ENCODE assay signal across 8 mouse cellular contexts in genomic region chr2:61592699-61593029, GRCm38 (mm10). TPM values are rescaled to one million over a fixed set of nuclear protein-coding genes. Genes with fewer than 3 reads are reported as not detected.
DNase-seq lines count a peak whose midpoint lies in the region; ATAC-seq and TF ChIP-seq lines count a peak whose summit lies in the region.

No protein-coding gene starts in this region.

- no peak for ATAC-seq in erythroblast, adult 5-6 weeks (replicated peaks; ENCODE audit: low FRiP score, poor library complexity, severe bottlenecking)
- ATAC-seq in neural tube, embryonic 11.5 days (ENCODE audit: insufficient read depth, low FRiP score, low TSS enrichment), result no peak; the same call in 1 of the 2 replicates
- no peak for ATAC-seq in limb, embryonic 14.5 days (ENCODE audit: low FRiP score, low read depth)
- ATAC-seq in stomach, embryonic 14.5 days (ENCODE audit: insufficient number of reproducible peaks, insufficient read depth, low FRiP score, low read depth), result no peak

- no peak for TF ChIP-seq CTCF in kidney, adult 2 months (conservative IDR thresholded peaks at IDR 0.05; ENCODE audit: insufficient read depth, insufficient read length, low read depth, low read length)

- peak overlapping the region; percentile 100 for H3K4me3 ChIP-seq in erythroblast, embryonic 14.5 days (replicated peaks)
- H3K4me3 ChIP-seq in neural tube, embryonic 11.5 days (ENCODE audit: low read depth, low read length), result peak overlapping the region; percentile 65
- H3K4me3 ChIP-seq in limb, embryonic 14.5 days (replicated peaks; ENCODE audit: low read length), result peak overlapping the region; percentile 89
- H3K4me3 ChIP-seq in stomach, embryonic 14.5 days (ENCODE audit: low read depth, low read length), result peak overlapping the region; percentile 83
- no peak overlapping the region for H3K4me3 ChIP-seq in kidney, adult 2 months (ENCODE audit: insufficient read depth, low read depth, low read length)

- H3K36me3 ChIP-seq in erythroblast, embryonic 14.5 days (ENCODE audit: control insufficient read depth), result peaks cover 19% of the 10 kb centered on the region
- H3K36me3 ChIP-seq in neural tube, embryonic 11.5 days (ENCODE audit: control insufficient read depth, insufficient read depth, low read length), result no peaks in the 10 kb centered on the region
- H3K36me3 ChIP-seq in limb, embryonic 14.5 days (ENCODE audit: control insufficient read depth, insufficient read depth, low read length), result no peaks in the 10 kb centered on the region
- H3K36me3 ChIP-seq in stomach, embryonic 14.5 days (ENCODE audit: control insufficient read depth, insufficient read depth, low read length), result no peaks in the 10 kb centered on the region
- H3K36me3 ChIP-seq in kidney, adult 2 months (ENCODE audit: control insufficient read depth, insufficient read depth, low read length), result no peaks in the 10 kb centered on the region

- peaks cover 42% of the 10 kb centered on the region for H3K4me1 ChIP-seq in erythroblast, embryonic 14.5 days (ENCODE audit: control insufficient read depth)
- no peaks in the 10 kb centered on the region for H3K4me1 ChIP-seq in neural tube, embryonic 11.5 days (ENCODE audit: control insufficient read depth, insufficient read depth, low read length)
- no peaks in the 10 kb centered on the region for H3K4me1 ChIP-seq in limb, embryonic 14.5 days (ENCODE audit: control insufficient read depth, insufficient read depth, low read length)
- 0 out of 2 replicates have a peak, but pooled peaks cover 3% of the 10 kb centered on the region for H3K4me1 ChIP-seq in stomach, embryonic 14.5 days (ENCODE audit: control insufficient read depth, insufficient read depth, low read length)
- 0 out of 2 replicates have a peak, but pooled peaks cover 1% of the 10 kb centered on the region for H3K4me1 ChIP-seq in kidney, adult 2 months (ENCODE audit: control insufficient read depth, insufficient read depth, low read length)

- TF ChIP-seq POLR2A in limb, embryonic 14.5 days (IDR thresholded peaks at IDR 0.05; ENCODE audit: borderline replicate concordance, extremely low read depth, insufficient read depth, insufficient read length), result no peak
- TF ChIP-seq POLR2A in kidney, adult 2 months (IDR thresholded peaks at IDR 0.05; ENCODE audit: low read depth, low read length), result no peak

- H3K27ac ChIP-seq in neural tube, embryonic 11.5 days (ENCODE audit: low read depth, low read length), result no peak overlapping the region
- no peak overlapping the region; the same call in 1 of the 2 replicates for H3K27ac ChIP-seq in limb, embryonic 14.5 days (replicated peaks; ENCODE audit: low read depth, low read length)
- H3K27ac ChIP-seq in stomach, embryonic 14.5 days (ENCODE audit: low read length), result no peak overlapping the region
- H3K27ac ChIP-seq in kidney, adult 2 months (ENCODE audit: insufficient read depth, low read depth, low read length), result no peak overlapping the region

- H3K9ac ChIP-seq in neural tube, embryonic 11.5 days (ENCODE audit: low read length), result no peak overlapping the region; the same call in 1 of the 2 replicates
- H3K9ac ChIP-seq in limb, embryonic 14.5 days (ENCODE audit: low read depth, low read length, severe bottlenecking), result peak overlapping the region; percentile 87; the same call in 1 of the 2 replicates
- H3K9ac ChIP-seq in stomach, embryonic 14.5 days (replicated peaks; ENCODE audit: low read depth, low read length), result no peak overlapping the region

- H3K27me3 ChIP-seq in erythroblast, embryonic 14.5 days (ENCODE audit: control insufficient read depth), result no peaks in the 10 kb centered on the region
- no peaks in the 10 kb centered on the region for H3K27me3 ChIP-seq in neural tube, embryonic 11.5 days (ENCODE audit: control insufficient read depth, insufficient read depth, low read length)
- H3K27me3 ChIP-seq in limb, embryonic 14.5 days (ENCODE audit: control insufficient read depth, insufficient read depth, low read length), result no peaks in the 10 kb centered on the region
- no peaks in the 10 kb centered on the region for H3K27me3 ChIP-seq in stomach, embryonic 14.5 days (ENCODE audit: control insufficient read depth, insufficient read depth, low read length)
- H3K27me3 ChIP-seq in kidney, adult 2 months (replicated peaks; ENCODE audit: control insufficient read depth, insufficient read depth, low read length), result no peaks in the 10 kb centered on the region

- WGBS in neural tube, embryonic 11.5 days, result 18% methylated on average over 5 of the region's 5 CpGs
- 16% methylated on average over 5 of the region's 5 CpGs for WGBS in limb, embryonic 14.5 days
- 15% methylated on average over 5 of the region's 5 CpGs for WGBS in stomach, embryonic 14.5 days
- 9% methylated on average over 5 of the region's 5 CpGs for WGBS in kidney, adult 2 months

- no peaks in the 10 kb centered on the region for H3K9me3 ChIP-seq in erythroblast, embryonic 14.5 days (ENCODE audit: control insufficient read depth, low read length)
- no peaks in the 10 kb centered on the region for H3K9me3 ChIP-seq in neural tube, embryonic 11.5 days (ENCODE audit: control insufficient read depth, low read length)
- no peaks in the 10 kb centered on the region for H3K9me3 ChIP-seq in limb, embryonic 14.5 days (ENCODE audit: control insufficient read depth, low read length)
- no peaks in the 10 kb centered on the region for H3K9me3 ChIP-seq in stomach, embryonic 14.5 days (ENCODE audit: control insufficient read depth, low read depth, low read length)

- DNase-seq in neural tube, embryonic 11.5 days (ENCODE audit: low spot score), result no peak
- no peak for DNase-seq in neural tube, embryonic 10.5 days (ENCODE audit: extremely low spot score, low spot score)
- no peak for DNase-seq in limb, embryonic 14.5 days (ENCODE audit: low spot score)
- DNase-seq in kidney, adult 2 months, result no peak
- no peak for DNase-seq in kidney, postnatal 25 days

- peak overlapping the region; percentile 71; the same call in 1 of the 2 replicates for H3K4me2 ChIP-seq in neural tube, embryonic 11.5 days (ENCODE audit: low read depth)
- H3K4me2 ChIP-seq in limb, embryonic 14.5 days (replicated peaks; ENCODE audit: low read depth, low read length, severe bottlenecking), result peak overlapping the region; percentile 70; the same call in 1 of the 2 replicates
- peak overlapping the region; percentile 54; the same call in 1 of the 2 replicates for H3K4me2 ChIP-seq in stomach, embryonic 14.5 days (replicated peaks; ENCODE audit: low read depth, low read length)

RNA-seq across cellular contexts. Expression of gene Tank, which starts 14.3 kb away (rescaled TPM):
- 0.70 and 0.81 TPM in 2 replicates for polyA plus RNA-seq in erythroblast, embryonic 14.5 days (2012)
- total RNA-seq in erythroblast, adult 5-6 weeks (2015; ENCODE audit: low replicate concordance), result 88.4 and 102 TPM in 2 replicates
- total RNA-seq in erythroblast, adult 5-6 weeks (2017; ENCODE audit: low replicate concordance), result 65.1 and 67.1 TPM in 2 replicates
- polyA plus RNA-seq in neural tube, embryonic 11.5 days (2014; fragmentation: Nextera tagmentation; extraction: Ambion mirVana), result 39.8 and 40.8 TPM in 2 replicates
- 19.7 and 22.7 TPM in 2 replicates for polyA plus RNA-seq in limb, embryonic 14.5 days (2012; rRNA removed)
- 31.6 and 32.1 TPM in 2 replicates for polyA plus RNA-seq in limb, embryonic 14.5 days (2014; fragmentation: Nextera tagmentation; extraction: Ambion mirVana)
- polyA plus RNA-seq in stomach, embryonic 14.5 days (2014; fragmentation: Nextera tagmentation; extraction: Ambion mirVana), result 36.1 and 36.6 TPM in 2 replicates
- polyA plus RNA-seq in kidney, adult 2 months (2012; rRNA removed), result 4.5 and 6.4 TPM in 2 replicates
